In genomic region chr17:26602371-26602885, GRCm38 (mm10) we compare ENCODE assay signal across 8 mouse cellular contexts. TPM values are rescaled to one million over a fixed set of nuclear protein-coding genes. Genes with fewer than 3 reads are reported as not detected.
DNase-seq lines count a peak whose midpoint lies in the region; ATAC-seq and TF ChIP-seq lines count a peak whose summit lies in the region.

No protein-coding gene starts in this region.

- DNase-seq in forebrain, embryonic 14.5 days (ENCODE audit: low spot score), result no peak
- no peak for DNase-seq in forebrain, embryonic 10.5 days (ENCODE audit: extremely low spot score, low spot score)
- peak; percentile 78 for DNase-seq in adrenal gland, postnatal 14 days
- DNase-seq in heart, adult 18-20 months, result peak; percentile 75 to 77
- DNase-seq in kidney, adult 2 months, result peak; percentile 90
- peak; percentile 65 for DNase-seq in lung, postnatal 10 days
- no peak for DNase-seq in natural killer cell, adult 2 months (ENCODE audit: low spot score in 2 of 2)

- H3K36me3 ChIP-seq in forebrain, embryonic 14.5 days (ENCODE audit: control insufficient read depth, insufficient read depth, low read length), result no peaks in the 10 kb centered on the region; the same call in 1 of the 2 replicates
- H3K36me3 ChIP-seq in forebrain, embryonic 10.5 days (replicated peaks), result peaks cover 28% of the 10 kb centered on the region
- H3K36me3 ChIP-seq in kidney, adult 2 months (ENCODE audit: control insufficient read depth, insufficient read depth, low read length), result no peaks in the 10 kb centered on the region

- no peak overlapping the region for H3K4me3 ChIP-seq in forebrain, embryonic 14.5 days (ENCODE audit: low read depth, low read length)
- H3K4me3 ChIP-seq in forebrain, embryonic 10.5 days, result no peak overlapping the region
- no peak overlapping the region for H3K4me3 ChIP-seq in kidney, adult 2 months (ENCODE audit: insufficient read depth, low read depth, low read length)

- H3K9me3 ChIP-seq in forebrain, embryonic 14.5 days (replicated peaks; ENCODE audit: control insufficient read depth, low read length), result no peaks in the 10 kb centered on the region
- H3K9me3 ChIP-seq in forebrain, embryonic 10.5 days, result no peaks in the 10 kb centered on the region

- WGBS in forebrain, embryonic 14.5 days, result 81% methylated on average over 12 of the region's 12 CpGs
- WGBS in forebrain, embryonic 10.5 days, result 81% methylated on average over 12 of the region's 12 CpGs
- WGBS in kidney, adult 2 months, result 19% methylated on average over 12 of the region's 12 CpGs

- TF ChIP-seq CTCF in kidney, adult 2 months (conservative IDR thresholded peaks at IDR 0.05; ENCODE audit: insufficient read depth, insufficient read length, low read depth, low read length), result no peak

- H3K9ac ChIP-seq in forebrain, embryonic 14.5 days (ENCODE audit: low read length), result 0 out of 2 replicates have a peak overlapping the region, but pooled peaks have one; percentile 4

- no peaks in the 10 kb centered on the region for H3K4me1 ChIP-seq in forebrain, embryonic 14.5 days (ENCODE audit: control insufficient read depth, insufficient read depth, low read length)
- H3K4me1 ChIP-seq in forebrain, embryonic 10.5 days, result peaks cover 22% of the 10 kb centered on the region
- peaks cover 19% of the 10 kb centered on the region for H3K4me1 ChIP-seq in kidney, adult 2 months (ENCODE audit: control insufficient read depth, insufficient read depth, low read length)

- ATAC-seq in forebrain, embryonic 14.5 days, result no peak
- ATAC-seq in megakaryocyte-erythroid progenitor cell, adult 5-6 weeks (replicated peaks; ENCODE audit: low FRiP score, low TSS enrichment, poor library complexity, severe bottlenecking), result no peak

- H3K27me3 ChIP-seq in forebrain, embryonic 14.5 days (replicated peaks; ENCODE audit: control insufficient read depth, insufficient read depth, low read length), result no peaks in the 10 kb centered on the region
- H3K27me3 ChIP-seq in forebrain, embryonic 10.5 days (ENCODE audit: poor library complexity, severe bottlenecking), result no peaks in the 10 kb centered on the region
- H3K27me3 ChIP-seq in kidney, adult 2 months (replicated peaks; ENCODE audit: control insufficient read depth, insufficient read depth, low read length), result no peaks in the 10 kb centered on the region

- TF ChIP-seq POLR2A in kidney, adult 2 months (IDR thresholded peaks at IDR 0.05; ENCODE audit: low read depth, low read length), result no peak

- no peak overlapping the region for H3K4me2 ChIP-seq in forebrain, embryonic 14.5 days (ENCODE audit: low read length)

- peak overlapping the region; percentile 35; the same call in 1 of the 2 replicates for H3K27ac ChIP-seq in forebrain, embryonic 14.5 days (ENCODE audit: low read depth, low read length)
- no peak overlapping the region for H3K27ac ChIP-seq in forebrain, embryonic 10.5 days
- 0 out of 2 replicates have a peak overlapping the region, but pooled peaks have one; percentile 26 for H3K27ac ChIP-seq in kidney, adult 2 months (ENCODE audit: insufficient read depth, low read depth, low read length)

RNA-seq across cellular contexts. Expression of gene Dusp1, which starts 40.5 kb away (rescaled TPM):
- 58.4 and 66.0 TPM in 2 replicates for polyA plus RNA-seq in forebrain, embryonic 14.5 days (2014; fragmentation: Nextera tagmentation; extraction: Ambion mirVana)
- 22.0 and 24.4 TPM in 2 replicates for polyA plus RNA-seq in forebrain, embryonic 10.5 days (2016; fragmentation: Nextera tagmentation; extraction: Ambion mirVana)
- 56.6 and 66.3 TPM in 2 replicates for total RNA-seq in adrenal gland, postnatal 14 days (2021)
- 10 to 100 TPM; 50.3 to 57.1 TPM for total RNA-seq in heart, adult 18-20 months (2021)
- polyA plus RNA-seq in kidney, adult 2 months (2012; rRNA removed), result 52.4 and 66.1 TPM in 2 replicates
- 18.4 and 29.1 TPM in 2 replicates for total RNA-seq in megakaryocyte-erythroid progenitor cell, adult 5-6 weeks (2014; fragmentation: Nextera tagmentation)
- total RNA-seq in megakaryocyte-erythroid progenitor cell, adult 5-6 weeks (2017), result 73.3 and 79.0 TPM in 2 replicates

RNA-seq across cellular contexts. Expression of gene Ergic1, which starts 41.1 kb away (rescaled TPM):
- polyA plus RNA-seq in forebrain, embryonic 14.5 days (2014; fragmentation: Nextera tagmentation; extraction: Ambion mirVana), result 126 and 134 TPM in 2 replicates
- polyA plus RNA-seq in forebrain, embryonic 10.5 days (2016; fragmentation: Nextera tagmentation; extraction: Ambion mirVana), result 116 and 127 TPM in 2 replicates
- total RNA-seq in adrenal gland, postnatal 14 days (2021), result 126 and 143 TPM in 2 replicates
- total RNA-seq in heart, adult 18-20 months (2021), result 10 to 100 TPM; 50.4 to 56.6 TPM
- polyA plus RNA-seq in kidney, adult 2 months (2012; rRNA removed), result 131 and 141 TPM in 2 replicates
- 51.7 and 55.0 TPM in 2 replicates for total RNA-seq in megakaryocyte-erythroid progenitor cell, adult 5-6 weeks (2014; fragmentation: Nextera tagmentation)
- 31.6 and 40.3 TPM in 2 replicates for total RNA-seq in megakaryocyte-erythroid progenitor cell, adult 5-6 weeks (2017)

Comparison
In these comparisons a context has a peak if more than half of its experiments do, and no peak if none do; other contexts are left out.
1. DNase-seq: peak in adrenal gland, postnatal 14 days (single experiment), heart, adult 18-20 months (2 of 2), kidney, adult 2 months (single experiment) and lung, postnatal 10 days (single experiment); none in forebrain, embryonic 14.5 days (single experiment), forebrain, embryonic 10.5 days (single experiment) and natural killer cell, adult 2 months (0 of 2).